Mouse (Mus musculus) left cerebral cortex, postnatal 10 days (tissue): ENCODE data around the gene Arhgap28. TPM values are rescaled to one million over a fixed set of nuclear protein-coding genes. Genes with fewer than 3 reads are reported as not detected.
A peak's percentile ranks its signal among the peaks of the same experiment; 100 is the strongest.
"Not testable (repeated sequence)": the region's sequence is repeated elsewhere in the genome, so short reads cannot be mapped to it uniquely, and the experiment has no call there.

ENCODE experiments used
- DNase-seq, 2 experiments: peaks; one replicate each; pipeline ENCODE4 v3.0.0; 2021 to 2022; ENCODE audit warnings: low spot score in 2 of 2, mixed read lengths in 1 of 2; ENCODE audit errors: extremely low spot score in 1 of 2
- intact Hi-C: fragments of 180-260 bp; cut with DNase I; formaldehyde crosslinking; loops from one replicate; pipeline ENCODE4 v1.15.1; 2025
- total RNA-seq, 2 experiments: library from RNA; stranded (reverse); gene quantifications; 2 replicates each; pipeline ENCODE4 v1.2.3; 2021

Arhgap28 gene
- total RNA-seq, 2 experiments from 2014 or later = 1.8 to 2.0 TPM

DNA sequence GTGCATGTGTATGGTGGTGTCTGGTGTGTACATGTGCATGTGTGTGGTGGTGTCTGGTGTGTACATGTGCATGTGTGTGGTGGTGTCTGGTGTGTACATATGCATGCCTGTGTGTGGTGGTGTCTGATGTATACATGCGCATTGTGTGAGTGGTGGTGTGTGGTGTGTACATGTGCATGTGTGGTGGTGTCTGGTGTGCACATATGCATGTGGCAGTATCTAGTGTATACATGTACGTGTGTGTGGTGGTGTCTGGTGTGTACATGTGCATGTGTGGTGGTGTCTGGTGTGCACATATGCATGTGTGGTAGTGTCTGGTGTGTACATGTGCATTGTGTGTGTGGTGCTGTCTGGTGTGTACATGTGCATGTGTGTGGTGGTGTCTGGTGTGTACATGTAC lies 162.4 kb downstream of the Arhgap28 start:
- intact Hi-C loops, DNase-seq: not testable (repeated sequence)

DNA sequence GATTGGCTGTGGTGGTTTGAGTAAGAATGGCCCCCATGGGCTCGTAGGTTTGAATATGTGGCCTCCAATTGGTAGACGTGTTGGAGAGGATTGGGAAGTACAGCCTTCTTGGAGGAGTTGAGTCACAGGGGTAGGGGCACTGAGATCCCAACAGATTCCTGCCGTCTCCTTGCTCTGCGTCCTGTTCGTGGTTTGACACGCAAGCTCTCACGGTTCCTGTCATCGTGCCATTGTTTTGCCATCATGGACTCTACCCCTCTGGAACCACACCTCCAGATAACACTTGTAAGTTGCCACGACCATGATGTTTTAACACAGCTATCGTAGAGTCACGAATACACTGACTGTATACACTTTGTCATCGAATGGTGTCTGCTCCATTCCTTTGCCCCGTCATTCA lies 165.0 kb downstream of the Arhgap28 start:
- intact Hi-C loops = loop anchor here (5.0 kb wide), 1 partner anchor 187 kb away; no protein-coding TSS in a partner anchor
- no peak for DNase-seq

DNA sequence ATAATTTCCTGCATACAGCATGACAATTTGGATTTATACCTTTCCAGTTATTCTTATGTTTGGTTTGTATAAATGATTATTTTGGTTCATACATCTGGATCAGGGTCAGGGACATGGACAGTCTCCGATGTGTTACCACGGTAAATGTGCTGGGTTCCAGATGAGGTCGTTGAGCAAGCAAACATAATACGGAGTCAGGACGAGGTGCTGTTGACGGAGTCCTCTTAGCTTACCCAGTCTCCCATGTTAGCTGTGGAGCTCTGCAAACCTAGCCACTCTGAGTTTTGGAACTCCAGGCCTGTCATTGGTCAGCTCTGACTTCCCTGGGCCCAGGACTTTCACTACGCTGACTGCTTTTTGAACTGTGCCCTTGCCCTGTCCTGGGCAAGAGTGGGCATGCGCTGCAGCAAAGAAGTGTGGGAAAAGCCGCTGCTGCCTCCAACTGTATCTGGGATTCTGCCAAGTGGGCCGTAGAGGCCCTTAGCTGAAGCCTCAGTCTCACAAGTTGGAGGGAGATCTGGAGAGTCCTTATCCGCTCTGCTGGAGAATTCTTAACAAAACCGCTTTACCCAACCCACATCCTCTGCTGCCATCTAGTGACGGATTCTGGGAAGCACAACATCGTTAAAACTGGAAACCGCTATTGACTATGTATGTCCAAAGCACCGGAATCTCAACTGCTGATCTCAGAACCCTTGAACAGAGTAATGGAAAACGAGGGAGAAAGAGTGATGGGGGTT lies 166.4 kb downstream of the Arhgap28 start:
- intact Hi-C loops = loop anchor here (5.0 kb wide), 1 partner anchor 185 kb away; no protein-coding TSS in a partner anchor
- DNase-seq = peak; percentile 68 to 73

DNA sequence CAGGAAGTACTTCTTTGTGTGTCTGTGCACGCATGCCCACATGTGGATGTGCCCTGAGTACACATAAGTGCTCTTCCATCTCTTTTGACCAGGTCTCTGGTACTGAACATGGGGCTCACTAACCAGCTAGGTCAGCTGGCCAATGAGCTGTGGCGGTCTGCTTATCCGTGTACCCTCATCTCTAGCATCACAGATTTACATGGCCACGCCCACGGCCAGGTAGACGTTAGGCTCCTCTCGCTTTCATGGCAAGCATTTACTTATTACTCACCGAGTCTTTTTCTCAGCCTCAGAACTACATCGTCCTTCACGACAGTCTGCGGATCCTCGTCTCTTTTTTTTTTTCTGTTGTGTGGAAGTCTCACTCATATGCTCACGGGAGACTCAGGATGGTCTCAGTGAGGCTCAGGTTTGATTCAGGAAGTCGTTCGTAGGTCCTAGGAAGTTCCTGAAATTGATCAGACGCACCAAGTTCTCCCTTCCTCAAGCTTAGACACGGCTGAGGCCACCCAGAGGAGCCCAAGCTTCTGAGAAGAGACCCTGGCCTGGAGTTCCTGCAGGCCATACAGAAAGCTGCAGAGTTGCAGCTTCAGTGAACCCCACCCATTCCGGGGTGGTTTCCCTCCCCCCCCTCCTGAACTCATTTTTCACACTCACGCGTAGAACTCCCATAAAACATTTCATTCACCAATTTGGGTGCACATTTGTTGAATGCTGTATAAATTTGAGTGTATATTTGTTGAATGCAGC lies 167.6 kb downstream of the Arhgap28 start:
- no peak for DNase-seq
- intact Hi-C loops = loop anchor here (5.0 kb wide), 1 partner anchor 184 kb away; no protein-coding TSS in a partner anchor

DNA sequence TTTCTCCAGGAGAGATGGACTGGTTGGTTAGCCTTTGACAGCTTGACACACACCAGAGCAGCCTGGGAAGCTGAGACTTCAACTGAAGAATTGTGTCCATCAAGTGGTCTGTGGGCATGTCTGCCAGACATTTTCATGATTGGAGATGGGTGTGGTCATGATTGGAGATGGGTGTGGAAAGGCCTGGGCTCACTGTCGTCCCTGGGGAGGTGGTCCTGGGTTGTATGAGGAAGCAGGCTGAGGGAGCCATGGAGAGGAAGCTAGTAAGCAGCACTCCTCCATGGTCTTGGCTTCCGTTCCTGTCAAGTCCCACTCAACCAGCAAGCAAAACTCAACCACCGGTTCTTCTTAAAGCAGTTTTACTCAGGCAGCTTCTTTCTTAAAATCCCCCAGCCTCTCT lies 176.5 kb downstream of the Arhgap28 start:
- intact Hi-C loops = no loop called here
- DNase-seq = no peak

DNA sequence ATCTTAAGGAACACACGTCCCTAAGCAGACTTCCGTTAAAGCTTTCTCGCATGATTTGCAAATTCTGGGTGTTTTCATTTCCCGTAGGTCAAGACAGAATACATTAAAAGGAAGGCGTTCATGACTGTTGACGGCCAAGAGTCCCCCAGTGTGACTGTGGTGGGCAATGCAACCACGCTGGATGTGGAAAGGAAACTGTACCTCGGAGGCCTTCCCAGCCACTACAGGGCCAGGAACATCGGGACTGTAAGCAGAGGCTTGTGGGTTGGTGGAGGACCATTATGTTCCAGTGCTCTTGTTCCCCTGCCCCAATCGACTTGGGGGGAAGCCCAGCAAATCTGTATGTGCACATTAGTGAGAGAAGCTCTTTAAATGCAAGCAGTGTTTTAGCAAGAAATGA lies 187.0 kb downstream of the Arhgap28 start:
- intact Hi-C loops = no loop called here
- DNase-seq = no peak

DNA sequence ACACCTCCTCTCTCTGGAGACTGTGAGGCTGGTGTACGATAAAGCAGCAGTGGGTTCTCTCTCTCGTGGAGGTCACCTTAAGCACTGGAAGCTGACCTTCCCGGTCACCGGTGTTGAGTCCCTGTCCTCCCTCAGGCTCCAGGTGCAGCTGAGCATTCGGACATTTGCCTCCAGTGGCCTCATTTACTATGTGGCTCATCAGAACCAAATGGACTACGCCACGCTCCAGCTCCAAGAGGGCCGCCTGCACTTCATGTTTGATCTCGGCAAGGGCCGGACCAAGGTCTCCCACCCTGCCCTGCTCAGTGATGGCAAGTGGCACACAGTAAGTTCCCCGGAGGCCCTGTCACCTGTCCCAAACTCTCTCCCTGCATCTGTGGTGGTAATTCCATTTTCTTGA lies 188.2 kb downstream of the Arhgap28 start:
- no peak for DNase-seq
- intact Hi-C loops = no loop called here

DNA sequence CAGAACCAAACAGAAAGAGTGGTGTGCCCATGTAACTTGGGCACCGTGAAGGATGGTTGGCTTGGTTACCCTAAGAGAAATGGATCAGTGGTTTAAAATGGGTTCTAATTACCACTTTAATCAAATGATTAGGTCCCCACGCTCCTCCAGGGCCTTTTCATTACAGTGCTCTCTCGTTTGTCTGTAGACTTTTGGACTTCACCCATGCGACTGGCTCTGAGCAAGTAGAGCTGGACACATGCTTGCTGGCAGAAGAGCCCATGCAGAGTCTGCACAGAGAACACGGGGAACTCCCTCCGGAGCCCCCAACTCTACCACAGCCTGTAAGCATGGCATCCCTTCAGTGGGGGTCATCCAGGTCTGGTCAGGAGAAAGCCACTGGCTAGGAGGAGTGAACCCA lies 190.3 kb downstream of the Arhgap28 start:
- intact Hi-C loops = no loop called here
- no peak for DNase-seq

DNA sequence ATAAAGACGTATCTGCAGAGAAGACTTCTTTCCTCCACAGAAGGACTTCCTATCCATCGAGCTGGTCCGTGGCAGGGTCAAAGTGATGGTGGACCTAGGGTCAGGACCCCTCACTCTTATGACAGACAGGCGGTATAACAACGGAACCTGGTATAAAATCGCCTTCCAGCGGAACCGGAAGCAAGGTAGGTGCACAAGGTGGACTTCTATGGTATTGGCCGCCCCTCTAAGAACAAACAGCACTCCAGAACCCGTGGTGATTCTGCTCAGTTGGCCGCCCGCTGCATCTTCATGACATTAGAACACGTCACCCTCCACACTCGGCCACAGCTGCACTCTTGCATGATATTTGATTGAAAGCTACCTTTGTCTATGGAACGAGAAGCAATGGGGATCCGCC lies 194.7 kb downstream of the Arhgap28 start:
- DNase-seq = no peak
- intact Hi-C loops = no loop called here
